Mouse (Mus musculus) frontal cortex, postnatal 14 days (tissue): ENCODE results near the gene Erbb2.
"Not testable (repeated sequence)": the region's sequence is repeated elsewhere in the genome, so short reads cannot be mapped to it uniquely, and the experiment has no call there.

Source experiments
- DNase-seq, 2 experiments: peaks; one replicate each; pipeline ENCODE4 v3.0.0; 2022; ENCODE audit warnings: low spot score in 2 of 2

The Erbb2 gene

GRCm38 (mm10) chr11:98412273-98412796 lies at the start of gene Erbb2:
TSS of gene Erbb2 (plus strand) at chr11:98412470.
- no peak for DNase-seq

GRCm38 (mm10) chr11:98363817-98364216 lies 48.5 kb upstream of the Erbb2 start:
- no peak for DNase-seq

- DNase-seq, result no peak
Measured at GRCm38 (mm10) chr11:98364410-98364809, 47.9 kb upstream of the Erbb2 start.

- DNase-seq, result no peak
Measured at GRCm38 (mm10) chr11:98366290-98366689, 46.0 kb upstream of the Erbb2 start.

GRCm38 (mm10) chr11:98367171-98367862 lies 45.0 kb upstream of the Erbb2 start:
- DNase-seq, result peak in 1 of 2 experiments; percentile 47

- DNase-seq, result no peak
Measured at GRCm38 (mm10) chr11:98367863-98368186, 44.4 kb upstream of the Erbb2 start.

GRCm38 (mm10) chr11:98369337-98369736 lies 42.9 kb upstream of the Erbb2 start:
- DNase-seq, result no peak

- no peak for DNase-seq
Measured at GRCm38 (mm10) chr11:98370588-98370987, 41.7 kb upstream of the Erbb2 start.

GRCm38 (mm10) chr11:98371556-98372240 lies 40.6 kb upstream of the Erbb2 start:
- no peak for DNase-seq

GRCm38 (mm10) chr11:98372406-98372805 lies 39.9 kb upstream of the Erbb2 start:
- DNase-seq, result no peak

GRCm38 (mm10) chr11:98373244-98373643 lies 39.0 kb upstream of the Erbb2 start:
- no peak for DNase-seq

GRCm38 (mm10) chr11:98374266-98374665 lies 38.0 kb upstream of the Erbb2 start:
- DNase-seq, result no peak

- DNase-seq, result no peak
Measured at GRCm38 (mm10) chr11:98376756-98377155, 35.5 kb upstream of the Erbb2 start.

- no peak for DNase-seq
Measured at GRCm38 (mm10) chr11:98377787-98378186, 34.5 kb upstream of the Erbb2 start.

- no peak for DNase-seq
Measured at GRCm38 (mm10) chr11:98379379-98379778, 32.9 kb upstream of the Erbb2 start.

GRCm38 (mm10) chr11:98380106-98380505 lies 32.2 kb upstream of the Erbb2 start:
- no peak for DNase-seq

- DNase-seq, result no peak
Measured at GRCm38 (mm10) chr11:98381651-98382050, 30.6 kb upstream of the Erbb2 start.

GRCm38 (mm10) chr11:98382405-98382804 lies 29.9 kb upstream of the Erbb2 start:
- not testable (repeated sequence) for DNase-seq

- DNase-seq, result no peak
Measured at GRCm38 (mm10) chr11:98383261-98384030, 28.8 kb upstream of the Erbb2 start, which contains the start of gene Tcap. TSS of gene Tcap (plus strand) at chr11:98383811.

- DNase-seq, result no peak
Measured at GRCm38 (mm10) chr11:98384216-98384615, 28.1 kb upstream of the Erbb2 start.

GRCm38 (mm10) chr11:98384721-98385637 lies 27.3 kb upstream of the Erbb2 start:
- no peak for DNase-seq
